In genomic region chr13:9795889-9796631, GRCm38 (mm10) we compare ENCODE assay signal across 8 mouse cellular contexts. TPM values are rescaled to one million over a fixed set of nuclear protein-coding genes. Genes with fewer than 3 reads are reported as not detected.
A peak's percentile ranks its signal among the peaks of the same experiment; 100 is the strongest.
DNase-seq lines count a peak whose midpoint lies in the region; ATAC-seq and TF ChIP-seq lines count a peak whose summit lies in the region.

No protein-coding gene starts in this region.

- H3K9ac ChIP-seq in heart, postnatal 0 days (replicated peaks; ENCODE audit: low read depth, low read length) = peak overlapping the region; percentile 52
- peak overlapping the region; percentile 55 for H3K9ac ChIP-seq in midbrain, embryonic 16.5 days (ENCODE audit: low read depth, low read length)

- TF ChIP-seq CTCF in heart, postnatal 0 days (IDR thresholded peaks at IDR 0.05; ENCODE audit: low read depth) = no peak

- WGBS in heart, postnatal 0 days = 11% methylated on average over 12 of the region's 12 CpGs
- WGBS in hindbrain, embryonic 10.5 days = 3% methylated on average over 12 of the region's 12 CpGs
- WGBS in midbrain, embryonic 16.5 days = 1% methylated on average over 12 of the region's 12 CpGs

- no peak for TF ChIP-seq EP300 in heart, postnatal 0 days (IDR thresholded peaks at IDR 0.05; ENCODE audit: low read depth)

- H3K4me1 ChIP-seq in heart, postnatal 0 days (ENCODE audit: control insufficient read depth, insufficient read depth) = no peaks in the 10 kb centered on the region
- peaks cover 28% of the 10 kb centered on the region for H3K4me1 ChIP-seq in hindbrain, embryonic 10.5 days (replicated peaks)
- peaks cover 7% of the 10 kb centered on the region; the same call in 1 of the 2 replicates for H3K4me1 ChIP-seq in midbrain, embryonic 16.5 days (ENCODE audit: control insufficient read depth, insufficient read depth, low read length)

- intact Hi-C loops in heart, postnatal 25 days (cut with DNase I) = no loop called here

- no peaks in the 10 kb centered on the region for H3K36me3 ChIP-seq in heart, postnatal 0 days (replicated peaks; ENCODE audit: control insufficient read depth, insufficient read depth, low read length)
- no peaks in the 10 kb centered on the region for H3K36me3 ChIP-seq in hindbrain, embryonic 10.5 days
- H3K36me3 ChIP-seq in midbrain, embryonic 16.5 days (ENCODE audit: control insufficient read depth, insufficient read depth, low read length) = no peaks in the 10 kb centered on the region

- no peak for ATAC-seq in heart, postnatal 0 days (ENCODE audit: insufficient read depth, low read depth)
- ATAC-seq in midbrain, embryonic 16.5 days = peak; percentile 87

- peak overlapping the region; percentile 65 for H3K4me2 ChIP-seq in heart, postnatal 0 days (ENCODE audit: low read depth, low read length)
- H3K4me2 ChIP-seq in midbrain, embryonic 16.5 days (ENCODE audit: low read length) = peak overlapping the region; percentile 75

- H3K4me3 ChIP-seq in heart, postnatal 0 days (ENCODE audit: low read depth, low read length) = peak overlapping the region; percentile 33
- peak overlapping the region; percentile 40 for H3K4me3 ChIP-seq in hindbrain, embryonic 10.5 days
- H3K4me3 ChIP-seq in midbrain, embryonic 16.5 days (ENCODE audit: low read depth, low read length) = peak overlapping the region; percentile 42

- H3K27me3 ChIP-seq in heart, postnatal 0 days (ENCODE audit: control insufficient read depth, insufficient read depth, low read length) = no peaks in the 10 kb centered on the region
- H3K27me3 ChIP-seq in hindbrain, embryonic 10.5 days (ENCODE audit: insufficient read depth, poor library complexity, severe bottlenecking) = no peaks in the 10 kb centered on the region
- H3K27me3 ChIP-seq in midbrain, embryonic 16.5 days (ENCODE audit: control insufficient read depth, insufficient read depth, low read depth, low read length) = no peaks in the 10 kb centered on the region

- H3K9me3 ChIP-seq in heart, postnatal 0 days (replicated peaks; ENCODE audit: control insufficient read depth, low read length) = no peaks in the 10 kb centered on the region
- no peaks in the 10 kb centered on the region for H3K9me3 ChIP-seq in hindbrain, embryonic 10.5 days
- H3K9me3 ChIP-seq in midbrain, embryonic 16.5 days (replicated peaks; ENCODE audit: control insufficient read depth, low read length, poor library complexity, severe bottlenecking) = no peaks in the 10 kb centered on the region

- H3K27ac ChIP-seq in heart, postnatal 0 days (ENCODE audit: low read depth) = no peak overlapping the region
- H3K27ac ChIP-seq in hindbrain, embryonic 10.5 days = peak overlapping the region; percentile 85
- peak overlapping the region; percentile 71 for H3K27ac ChIP-seq in midbrain, embryonic 16.5 days (ENCODE audit: low read length)

- no peak for DNase-seq in heart, postnatal 0 days (ENCODE audit: low spot score)
- DNase-seq in heart, postnatal 25 days (ENCODE audit: low spot score) = no peak
- DNase-seq in cerebellum, postnatal 36 days = peak; percentile 5 to 8
- DNase-seq in hindbrain, embryonic 10.5 days (ENCODE audit: low spot score) = peak; percentile 84
- no peak for DNase-seq in testis, postnatal 10 days (ENCODE audit: low spot score)
- DNase-seq in yolk sac, embryonic 10.5 days (ENCODE audit: low spot score) = no peak
- no peak for DNase-seq in gastrocnemius, adult 8-10 months (ENCODE audit: low spot score in 2 of 2)

RNA-seq across cellular contexts. Expression of gene Zmynd11, which starts 30.9 kb away (rescaled TPM):
- total RNA-seq in heart, postnatal 0 days (2014; rRNA removed; ENCODE audit: low replicate concordance) = 84.2 and 101 TPM in 2 replicates
- 92.5 and 99.9 TPM in 2 replicates for polyA plus RNA-seq in heart, postnatal 0 days (2015; fragmentation: Nextera tagmentation; extraction: Ambion mirVana)
- total RNA-seq in heart, postnatal 25 days (2021) = 100 to 1,000 TPM; 122 to 135 TPM
- polyA plus RNA-seq in hindbrain, embryonic 10.5 days (2016; fragmentation: Nextera tagmentation; extraction: Ambion mirVana) = 94.1 and 111 TPM in 2 replicates
- 185 and 188 TPM in 2 replicates for polyA plus RNA-seq in midbrain, embryonic 16.5 days (2015; fragmentation: Nextera tagmentation; extraction: Ambion mirVana)
- total RNA-seq in gastrocnemius, adult 8-10 months (2022) = 10 to 100 TPM; 79.7 to 99.3 (median 89.4) TPM

Comparison
In these comparisons a context has a peak if more than half of its experiments do, and no peak if none do; other contexts are left out.
1. DNase-seq: peak in cerebellum, postnatal 36 days (2 of 2) and hindbrain, embryonic 10.5 days (single experiment); none in heart, postnatal 0 days (single experiment), heart, postnatal 25 days (single experiment), testis, postnatal 10 days (single experiment), yolk sac, embryonic 10.5 days (single experiment) and gastrocnemius, adult 8-10 months (0 of 2).
2. Peak in every context shown above with its lines, with median percentiles within 50 percentile points of each other: H3K4me3 ChIP-seq.